Mouse (Mus musculus): Measurements from ENCODE around the gene Nlrc3. TPM values are rescaled to one million over a fixed set of nuclear protein-coding genes. Genes with fewer than 3 reads are reported as not detected.

Nlrc3 gene
- polyA plus RNA-seq, 1 experiment from 2014 or later, result 1.1 TPM

GRCm38 (mm10) chr16:3920756-3921155, 55.7 kb downstream of the Nlrc3 start:
- peaks cover 54% of the 10 kb centered on the region for H3K36me3 ChIP-seq
- H3K9me3 ChIP-seq (replicated peaks), result no peaks in the 10 kb centered on the region
- H3K4me3 ChIP-seq, result no peak overlapping the region
- no peaks in the 10 kb centered on the region for H3K27me3 ChIP-seq (ENCODE audit: low read depth, poor library complexity, severe bottlenecking)
- WGBS, result 97% methylated on average over 2 of the region's 2 CpGs
- no peak for DNase-seq (ENCODE audit: low spot score)
- H3K27ac ChIP-seq, result no peak overlapping the region
- peaks cover 4% of the 10 kb centered on the region; the same call in 1 of the 2 replicates for H3K4me1 ChIP-seq

- H3K27me3 ChIP-seq (ENCODE audit: low read depth, poor library complexity, severe bottlenecking), result no peaks in the 10 kb centered on the region
- H3K4me3 ChIP-seq, result peak overlapping the region; percentile 72
- 13% methylated on average over 20 of the region's 20 CpGs for WGBS
- no peak for DNase-seq (ENCODE audit: low spot score)
- peaks cover 17% of the 10 kb centered on the region for H3K4me1 ChIP-seq
- H3K9me3 ChIP-seq (replicated peaks), result no peaks in the 10 kb centered on the region
- H3K27ac ChIP-seq, result peak overlapping the region; percentile 85
- H3K36me3 ChIP-seq, result peaks cover 55% of the 10 kb centered on the region
These were observed 67.3 kb downstream of the Nlrc3 start for GRCm38 (mm10) chr16:3909118-3909517.

GRCm38 (mm10) chr16:3908537-3909111, 67.8 kb downstream of the Nlrc3 start, which contains the start of the genes 1700037C18Rik and Cluap1:
Gene 1700037C18Rik (minus strand): TSS chr16:3908689.
Gene Cluap1 (plus strand): TSS chr16:3908801.
- peak; percentile 91 for DNase-seq (ENCODE audit: low spot score)
- WGBS, result under 1% methylated on average over 33 of the region's 33 CpGs
- Histone ChIP-seq H3K4me3 (peak within 1 kb of the TSS; percentile 72), H3K36me3 (peaks cover 55% of the 10 kb centered on the region), H3K27ac (peak within 1 kb of the TSS; percentile 85), H3K9me3 (replicated peaks) (no peaks in the 10 kb centered on the region), H3K4me1 (peaks cover 17% of the 10 kb centered on the region), H3K27me3 (ENCODE audit: low read depth, poor library complexity, severe bottlenecking) (no peaks in the 10 kb centered on the region)

- WGBS, result 80% methylated on average over 2 of the region's 2 CpGs
These were observed 69.0 kb downstream of the Nlrc3 start for GRCm38 (mm10) chr16:3907471-3907870.

GRCm38 (mm10) chr16:3896553-3896952, 79.9 kb downstream of the Nlrc3 start:
- Histone ChIP-seq H3K36me3 (peaks cover 65% of the 10 kb centered on the region), H3K27me3 (ENCODE audit: low read depth, poor library complexity, severe bottlenecking) (no peaks in the 10 kb centered on the region), H3K9me3 (replicated peaks) (no peaks in the 10 kb centered on the region), H3K4me3 (no peak overlapping the region), H3K27ac (no peak overlapping the region), H3K4me1 (no peaks in the 10 kb centered on the region)
- no peak for DNase-seq (ENCODE audit: low spot score)
- WGBS, result 83% methylated on average over 1 of the region's 1 CpGs

More at GRCm38 (mm10) chr16:3907471-3907870, 69.0 kb downstream of the Nlrc3 start:
- no peak overlapping the region for H3K4me3 ChIP-seq
- no peaks in the 10 kb centered on the region for H3K9me3 ChIP-seq (replicated peaks)
- peaks cover 55% of the 10 kb centered on the region for H3K36me3 ChIP-seq
- H3K27ac ChIP-seq, result no peak overlapping the region
- H3K27me3 ChIP-seq (ENCODE audit: low read depth, poor library complexity, severe bottlenecking), result no peaks in the 10 kb centered on the region
- DNase-seq (ENCODE audit: low spot score), result no peak
- H3K4me1 ChIP-seq, result peaks cover 17% of the 10 kb centered on the region

GRCm38 (mm10) chr16:3896046-3896445, 80.4 kb downstream of the Nlrc3 start:
- WGBS, result 84% methylated on average over 6 of the region's 6 CpGs
- no peak overlapping the region for H3K27ac ChIP-seq
- H3K4me1 ChIP-seq, result no peaks in the 10 kb centered on the region
- no peak for DNase-seq (ENCODE audit: low spot score)
- H3K9me3 ChIP-seq (replicated peaks), result no peaks in the 10 kb centered on the region
- peaks cover 60% of the 10 kb centered on the region for H3K36me3 ChIP-seq
- H3K4me3 ChIP-seq, result no peak overlapping the region
- H3K27me3 ChIP-seq (ENCODE audit: low read depth, poor library complexity, severe bottlenecking), result no peaks in the 10 kb centered on the region

- H3K27ac ChIP-seq, result no peak overlapping the region
- peaks cover 53% of the 10 kb centered on the region for H3K36me3 ChIP-seq
- H3K4me3 ChIP-seq, result no peak overlapping the region
- no peak for DNase-seq (ENCODE audit: low spot score)
- 79% methylated on average over 9 of the region's 9 CpGs for WGBS
- H3K9me3 ChIP-seq (replicated peaks), result no peaks in the 10 kb centered on the region
- no peaks in the 10 kb centered on the region for H3K4me1 ChIP-seq
- H3K27me3 ChIP-seq (ENCODE audit: low read depth, poor library complexity, severe bottlenecking), result no peaks in the 10 kb centered on the region
These were observed 81.1 kb downstream of the Nlrc3 start for GRCm38 (mm10) chr16:3895173-3895792.

Small RNA genes within 50 kb of the gene (microRNA-seq; reads per million reads assigned to microRNA genes)
- gene Gm23493, result not detected

Other genes with a start within 250 kb of the Nlrc3 start
- gene Zfp263, start 232.5 kb downstream of the Nlrc3 start, polyA plus RNA-seq (2016; fragmentation: Nextera tagmentation; extraction: Ambion mirVana), result 42.8 and 51.1 TPM in 2 replicates
- gene Olfr15, start 145.8 kb downstream of the Nlrc3 start, polyA plus RNA-seq (2016; fragmentation: Nextera tagmentation; extraction: Ambion mirVana), result not detected in 2 replicates
- gene Zfp174, start 129.4 kb downstream of the Nlrc3 start, polyA plus RNA-seq (2016; fragmentation: Nextera tagmentation; extraction: Ambion mirVana), result 0.72 and 0.88 TPM in 2 replicates
- gene Naa60, start 104.3 kb downstream of the Nlrc3 start, polyA plus RNA-seq (2016; fragmentation: Nextera tagmentation; extraction: Ambion mirVana), result 55.8 and 58.0 TPM in 2 replicates
- 4.1 and 6.5 TPM in 2 replicates for gene Zfp597, start 92.1 kb downstream of the Nlrc3 start, polyA plus RNA-seq (2016; fragmentation: Nextera tagmentation; extraction: Ambion mirVana)
- 1.6 and 2.3 TPM in 2 replicates for gene Gm20695, start 92.0 kb downstream of the Nlrc3 start, polyA plus RNA-seq (2016; fragmentation: Nextera tagmentation; extraction: Ambion mirVana)
- 7.7 and 8.8 TPM in 2 replicates for gene 1700037C18Rik, start 67.9 kb downstream of the Nlrc3 start, polyA plus RNA-seq (2016; fragmentation: Nextera tagmentation; extraction: Ambion mirVana)
- gene Cluap1, start 67.8 kb downstream of the Nlrc3 start, polyA plus RNA-seq (2016; fragmentation: Nextera tagmentation; extraction: Ambion mirVana), result 20.1 and 20.4 TPM in 2 replicates
- 25.5 and 29.2 TPM in 2 replicates for gene Slx4, start 27.1 kb upstream of the Nlrc3 start, polyA plus RNA-seq (2016; fragmentation: Nextera tagmentation; extraction: Ambion mirVana)
- 6.3 and 6.5 TPM in 2 replicates for gene Dnase1, start 60.3 kb upstream of the Nlrc3 start, polyA plus RNA-seq (2016; fragmentation: Nextera tagmentation; extraction: Ambion mirVana)
- gene Trap1, start 101.2 kb upstream of the Nlrc3 start, polyA plus RNA-seq (2016; fragmentation: Nextera tagmentation; extraction: Ambion mirVana), result 107 and 112 TPM in 2 replicates
- gene Crebbp, start 237.4 kb upstream of the Nlrc3 start, polyA plus RNA-seq (2016; fragmentation: Nextera tagmentation; extraction: Ambion mirVana), result 31.1 and 36.9 TPM in 2 replicates